Mouse (Mus musculus) embryonic facial prominence, embryonic 10.5 days (tissue): ENCODE measurements around the gene Senp6. TPM values are rescaled to one million over a fixed set of nuclear protein-coding genes. Genes with fewer than 3 reads are reported as not detected.
A peak's percentile ranks its signal among the peaks of the same experiment; 100 is the strongest.
"Not testable (repeated sequence)": the region's sequence is repeated elsewhere in the genome, so short reads cannot be mapped to it uniquely, and the experiment has no call there.

Experiments
- DNase-seq: peaks from one replicate; pipeline ENCODE4 v3.0.0-alpha.2; 2017; ENCODE audit warnings: low spot score
- H3K27ac ChIP-seq: fragments of 300-500 bp; sonication (generic); replicated peaks from 2 replicates; pipeline ENCODE4 v1.5.1; 2016; ENCODE audit warnings: mild to moderate bottlenecking
- H3K27me3 ChIP-seq: fragments of 300-500 bp; sonication (generic); replicated peaks from 2 replicates; pipeline ENCODE4 v1.6.1; 2016; ENCODE audit warnings: low read depth, mild to moderate bottlenecking; ENCODE audit not compliant: poor library complexity, severe bottlenecking
- H3K36me3 ChIP-seq: fragments of 300-500 bp; sonication (generic); replicated peaks from 2 replicates; pipeline ENCODE4 v1.6.1; 2016; ENCODE audit warnings: mild to moderate bottlenecking, moderate library complexity
- H3K4me1 ChIP-seq: fragments of 300-500 bp; sonication (generic); 2 replicates; pipeline ENCODE4 v1.6.1; 2016
- H3K4me3 ChIP-seq: fragments of 300-500 bp; sonication (generic); 2 replicates; pipeline ENCODE4 v1.5.1; 2016; ENCODE audit warnings: mild to moderate bottlenecking, moderate library complexity
- H3K9me3 ChIP-seq: fragments of 300-500 bp; sonication (generic); 2 replicates; pipeline ENCODE4 v1.6.1; 2016; ENCODE audit warnings: mild to moderate bottlenecking
- WGBS: fragments of 180-500 bp; shearing (Covaris S2); methylation state at CpG from one replicate; pipeline ENCODE4 v1.1.7; 2016; 5-methylcytosine and 5-hydroxymethylcytosine counted together
- polyA plus RNA-seq: library from polyadenylated mRNA; unstranded; fragments of >200 nt; fragmentation: Nextera tagmentation; extraction: Ambion mirVana; gene quantifications from 2 replicates; pipeline ENCODE4 v1.2.1, GENCODE M21; 2016

Gene Senp6
- polyA plus RNA-seq, 1 experiment from 2014 or later: 50.9 TPM

DNA sequence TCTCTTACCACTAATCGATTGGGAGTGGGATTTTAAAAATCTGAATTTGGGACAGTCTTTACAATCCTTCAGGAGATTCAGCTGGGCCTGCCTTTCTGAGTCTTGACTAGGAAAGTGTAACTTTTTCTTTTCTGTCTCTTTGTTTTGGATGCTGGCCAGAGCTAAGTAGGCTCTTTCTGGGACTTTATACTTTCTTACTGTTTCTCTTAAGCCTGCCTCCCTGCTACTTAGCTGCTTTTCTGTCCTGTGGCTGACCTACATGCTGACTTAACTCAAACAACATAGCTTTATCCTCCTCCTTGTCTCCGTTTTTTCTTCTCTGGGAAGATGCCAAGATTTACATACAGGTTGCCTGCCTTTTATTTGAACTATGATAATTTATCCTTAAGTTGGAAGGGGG is 19.0 kb downstream of the Senp6 start:
- no peaks in the 10 kb centered on the region for H3K9me3 ChIP-seq
- peaks cover 24% of the 10 kb centered on the region for H3K4me1 ChIP-seq
- no peaks in the 10 kb centered on the region for H3K27me3 ChIP-seq
- peaks cover 21% of the 10 kb centered on the region for H3K36me3 ChIP-seq
- H3K27ac ChIP-seq: no peak overlapping the region
- WGBS: 71% methylated on average over 2 of the region's 2 CpGs
- no peak for DNase-seq
- H3K4me3 ChIP-seq: no peak overlapping the region

DNA sequence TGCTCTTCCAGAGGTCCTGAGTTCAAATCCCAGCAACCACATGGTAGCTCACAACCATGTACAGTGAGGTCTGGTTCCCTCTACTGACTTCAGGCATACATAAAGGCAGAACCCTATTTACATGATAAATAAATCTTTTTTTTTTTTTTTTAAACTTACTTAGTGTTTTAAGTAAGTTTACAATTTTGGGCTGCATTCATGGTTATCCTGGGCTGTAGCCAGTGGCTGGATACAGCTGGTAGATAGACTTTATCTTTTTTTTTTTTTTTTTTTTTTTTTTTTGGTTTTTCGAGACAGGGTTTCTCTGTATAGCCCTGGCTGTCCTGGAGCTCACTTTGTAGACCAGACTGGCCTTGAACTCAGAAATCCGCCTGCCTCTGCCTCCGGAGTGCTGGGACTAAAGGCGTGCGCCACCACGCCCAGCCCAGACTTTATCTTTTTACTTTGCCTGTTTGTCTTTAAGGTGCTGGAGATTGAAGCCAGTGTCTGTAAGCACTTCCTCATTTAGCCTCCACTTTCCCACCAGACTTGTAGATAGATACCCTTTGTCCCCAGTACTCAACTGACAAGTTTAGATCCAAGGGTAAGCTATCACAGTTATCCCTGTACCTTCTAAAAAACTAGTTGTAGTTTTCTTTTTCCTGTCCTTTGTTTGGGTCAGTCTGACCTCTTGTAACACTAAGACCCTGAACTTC is 19.7 kb downstream of the Senp6 start:
- not testable (repeated sequence) for H3K9me3 ChIP-seq, DNase-seq, H3K27ac ChIP-seq, H3K4me3 ChIP-seq, H3K27me3 ChIP-seq
- 86% methylated on average over 6 of the region's 6 CpGs for WGBS
- peaks cover 24% of the 10 kb centered on the region for H3K4me1 ChIP-seq
- peaks cover 22% of the 10 kb centered on the region for H3K36me3 ChIP-seq

DNA sequence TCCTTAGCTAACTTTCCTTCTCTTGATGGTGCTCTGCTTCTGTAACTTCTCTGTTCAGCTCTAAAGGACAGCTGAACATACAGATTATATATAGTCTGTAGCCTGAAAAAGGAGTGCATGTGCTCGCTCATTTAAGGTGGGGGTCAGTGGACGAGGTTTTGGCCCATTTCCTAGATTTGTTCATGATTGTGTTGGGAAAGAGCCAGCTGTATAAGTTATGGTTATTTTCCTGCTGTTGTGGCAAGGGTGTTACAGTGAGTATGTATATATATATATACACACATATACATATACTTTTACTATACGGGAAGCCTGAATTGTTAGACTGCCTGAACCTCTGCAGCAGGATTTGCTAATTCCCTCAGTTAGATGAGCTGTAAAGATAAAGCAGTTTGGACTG is 22.7 kb downstream of the Senp6 start:
- H3K4me1 ChIP-seq: peaks cover 21% of the 10 kb centered on the region
- H3K27me3 ChIP-seq: no peaks in the 10 kb centered on the region
- WGBS: 90% methylated on average over 3 of the region's 3 CpGs
- no peak overlapping the region for H3K27ac ChIP-seq
- peaks cover 26% of the 10 kb centered on the region for H3K36me3 ChIP-seq
- DNase-seq: no peak
- H3K4me3 ChIP-seq: no peak overlapping the region
- H3K9me3 ChIP-seq: no peaks in the 10 kb centered on the region

DNA sequence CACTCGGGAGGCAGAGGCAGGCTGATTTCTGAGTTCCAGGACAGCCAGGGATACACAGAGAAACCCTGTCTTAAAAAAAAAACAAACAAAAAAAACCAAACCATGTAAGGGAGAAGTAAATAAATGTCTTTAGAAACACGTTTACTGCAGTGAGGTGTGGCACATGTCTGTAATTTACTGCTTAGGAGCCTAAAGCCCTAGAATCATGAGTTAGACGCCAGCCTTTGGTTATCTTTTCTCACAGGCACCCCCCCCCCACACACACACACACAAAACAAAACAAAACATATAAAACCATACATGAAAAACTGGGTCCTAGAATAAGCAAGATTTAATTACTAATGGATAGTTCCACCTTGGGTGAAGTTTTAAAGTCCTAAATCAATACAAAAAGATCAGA is 29.6 kb downstream of the Senp6 start:
- H3K4me1 ChIP-seq: no peaks in the 10 kb centered on the region
- no peaks in the 10 kb centered on the region for H3K27me3 ChIP-seq
- no peaks in the 10 kb centered on the region for H3K9me3 ChIP-seq
- 88% methylated on average over 3 of the region's 3 CpGs for WGBS
- H3K27ac ChIP-seq: no peak overlapping the region
- no peak overlapping the region for H3K4me3 ChIP-seq
- DNase-seq: no peak
- peaks cover 62% of the 10 kb centered on the region for H3K36me3 ChIP-seq

DNA sequence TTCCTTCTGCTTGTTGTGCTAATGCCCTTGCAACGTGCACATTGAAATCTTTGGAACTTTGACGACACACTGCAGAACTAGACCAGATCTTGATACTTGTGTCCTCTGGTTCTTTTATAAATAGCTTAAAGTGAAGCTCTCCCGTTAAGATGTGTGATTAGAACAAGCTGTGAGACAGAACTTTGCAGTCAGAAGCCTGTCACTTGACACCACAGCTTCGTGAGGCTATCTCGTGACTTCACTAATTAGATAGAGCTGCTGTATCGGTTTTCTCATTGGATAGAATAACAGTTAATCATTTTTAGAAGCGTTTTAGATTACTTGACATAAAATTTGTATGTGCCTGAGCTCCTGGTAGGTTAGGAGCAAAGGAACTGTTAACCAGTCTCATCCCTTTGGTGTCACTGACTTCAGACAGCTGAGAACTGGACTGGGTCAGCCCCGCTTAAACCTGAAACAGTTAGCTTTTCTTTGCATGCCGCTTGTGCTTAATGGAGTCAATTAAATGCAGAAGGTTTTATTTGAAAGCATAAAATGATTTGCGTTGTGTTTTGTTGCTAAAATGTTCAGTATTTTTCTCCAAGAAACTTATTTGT is 79.4 kb downstream of the Senp6 start:
- Histone ChIP-seq H3K27ac (no peak overlapping the region), H3K4me3 (no peak overlapping the region), H3K36me3 (peaks cover 69% of the 10 kb centered on the region)

DNA sequence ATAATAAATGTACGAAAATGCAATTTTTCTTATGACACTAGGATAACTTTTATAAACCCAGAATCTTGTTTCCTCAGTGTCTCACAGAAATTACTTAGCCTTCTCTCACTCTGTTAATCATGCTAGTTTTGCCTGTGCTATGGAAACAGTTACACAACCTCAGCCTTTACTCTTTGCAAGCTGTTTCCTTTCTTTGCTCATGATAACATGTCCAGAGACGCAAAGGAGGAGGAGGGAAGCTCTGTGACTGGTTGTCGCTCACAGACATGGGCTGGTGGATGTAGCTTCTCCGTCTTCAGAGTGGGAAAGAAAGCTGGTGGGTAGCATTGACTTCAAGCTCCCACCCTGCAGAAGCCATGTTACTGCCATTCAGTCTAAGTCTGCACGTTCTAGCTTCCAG is 82.9 kb downstream of the Senp6 start:
- Histone ChIP-seq H3K4me3 (no peak overlapping the region), H3K4me1 (peaks cover 6% of the 10 kb centered on the region; the same call in 1 of the 2 replicates), H3K9me3 (no peaks in the 10 kb centered on the region), H3K27me3 (no peaks in the 10 kb centered on the region), H3K36me3 (peaks cover 56% of the 10 kb centered on the region), H3K27ac (no peak overlapping the region)
- WGBS: 83% methylated on average over 5 of the region's 5 CpGs
- no peak for DNase-seq

More for the DNA sequence above, 79.4 kb downstream of the Senp6 start:
- 43% methylated on average over 10 of the region's 10 CpGs for WGBS
- Histone ChIP-seq H3K4me1 (peaks cover 6% of the 10 kb centered on the region; the same call in 1 of the 2 replicates), H3K9me3 (no peaks in the 10 kb centered on the region), H3K27me3 (no peaks in the 10 kb centered on the region)
- DNase-seq: peak; percentile 25

DNA sequence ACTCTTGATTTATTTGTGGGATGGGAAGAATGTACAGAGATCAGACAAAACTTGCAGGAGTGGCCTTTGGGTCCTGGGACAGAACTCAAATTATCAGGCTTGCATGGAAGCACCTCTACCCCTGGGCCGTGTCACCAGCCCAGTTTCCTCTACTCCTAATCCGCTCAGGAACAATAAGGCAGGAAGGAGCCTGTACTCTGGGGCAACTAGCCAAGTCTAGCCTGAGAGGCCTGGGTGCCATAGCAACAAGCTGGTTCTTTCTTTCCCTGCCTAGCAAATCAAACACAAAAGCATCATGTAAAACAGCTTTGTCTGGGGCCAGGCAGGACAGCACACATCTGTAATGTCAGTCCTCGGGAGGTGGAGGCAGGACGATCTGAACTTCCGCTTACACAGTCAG is 88.6 kb downstream of the Senp6 start:
- H3K4me3 ChIP-seq: no peak overlapping the region
- peaks cover 23% of the 10 kb centered on the region for H3K36me3 ChIP-seq
- H3K9me3 ChIP-seq: no peaks in the 10 kb centered on the region
- H3K4me1 ChIP-seq: peaks cover 10% of the 10 kb centered on the region; the same call in 1 of the 2 replicates
- H3K27me3 ChIP-seq: no peaks in the 10 kb centered on the region
- no peak overlapping the region for H3K27ac ChIP-seq
- DNase-seq: no peak
- 76% methylated on average over 5 of the region's 5 CpGs for WGBS

DNA sequence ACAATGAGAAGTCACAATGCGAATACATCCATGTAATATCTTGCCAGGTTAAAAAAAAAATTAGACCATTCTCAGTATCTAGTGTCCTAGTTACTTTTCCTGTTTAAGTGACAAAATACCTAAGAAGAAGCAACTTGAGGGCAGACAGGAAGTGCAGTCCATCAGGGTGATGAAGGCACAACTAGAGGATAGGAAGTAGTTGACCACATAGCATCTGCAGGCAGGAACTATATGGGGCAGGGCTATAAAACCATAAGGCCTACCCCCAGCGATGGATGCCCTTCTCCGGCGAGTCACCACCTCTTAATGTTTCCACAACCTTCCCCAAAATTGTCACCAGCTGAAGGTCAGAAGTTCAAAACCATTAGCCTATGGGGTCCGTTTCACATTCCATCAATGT is 90.1 kb downstream of the Senp6 start:
- H3K27ac ChIP-seq: no peak overlapping the region
- H3K4me3 ChIP-seq: no peak overlapping the region
- peaks cover 22% of the 10 kb centered on the region for H3K36me3 ChIP-seq
- WGBS: 55% methylated on average over 5 of the region's 5 CpGs
- H3K9me3 ChIP-seq: no peaks in the 10 kb centered on the region
- no peak for DNase-seq
- H3K27me3 ChIP-seq: no peaks in the 10 kb centered on the region
- peaks cover 10% of the 10 kb centered on the region; the same call in 1 of the 2 replicates for H3K4me1 ChIP-seq

DNA sequence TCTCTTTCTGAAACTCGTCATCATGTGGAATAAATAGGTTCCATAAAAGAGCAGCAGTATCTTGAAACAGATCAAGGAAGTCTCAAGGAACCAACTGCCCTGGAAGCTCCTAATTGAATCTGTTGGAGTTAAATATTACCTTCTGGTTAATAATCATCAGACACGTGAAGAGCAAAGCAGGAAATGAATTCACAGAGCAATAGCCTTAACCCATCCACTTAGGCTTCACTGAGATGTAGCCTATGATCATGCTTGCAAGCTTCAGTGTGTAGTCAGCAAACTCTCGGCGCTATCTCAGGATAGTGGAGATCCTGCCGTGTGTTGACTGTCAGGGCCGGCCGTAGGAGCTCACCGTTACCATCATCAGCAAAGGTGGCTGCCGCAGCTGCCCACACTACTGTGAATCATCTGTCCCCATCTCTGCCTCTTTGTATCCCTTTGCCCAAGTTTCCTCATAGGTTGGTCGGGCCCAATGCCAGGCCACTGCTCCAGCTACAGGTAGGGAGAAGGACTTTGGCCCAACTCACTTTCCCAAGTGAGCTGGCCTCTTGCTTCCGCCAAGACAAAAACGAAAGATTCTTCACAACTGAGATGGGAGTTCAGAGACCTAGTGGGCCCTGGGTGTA is 91.2 kb downstream of the Senp6 start:
- no peak overlapping the region for H3K4me3 ChIP-seq
- H3K27ac ChIP-seq: no peak overlapping the region
- no peaks in the 10 kb centered on the region for H3K9me3 ChIP-seq
- H3K27me3 ChIP-seq: no peaks in the 10 kb centered on the region
- H3K4me1 ChIP-seq: peaks cover 10% of the 10 kb centered on the region; the same call in 1 of the 2 replicates
- peaks cover 10% of the 10 kb centered on the region for H3K36me3 ChIP-seq
- WGBS: 90% methylated on average over 12 of the region's 12 CpGs
- no peak for DNase-seq

DNA sequence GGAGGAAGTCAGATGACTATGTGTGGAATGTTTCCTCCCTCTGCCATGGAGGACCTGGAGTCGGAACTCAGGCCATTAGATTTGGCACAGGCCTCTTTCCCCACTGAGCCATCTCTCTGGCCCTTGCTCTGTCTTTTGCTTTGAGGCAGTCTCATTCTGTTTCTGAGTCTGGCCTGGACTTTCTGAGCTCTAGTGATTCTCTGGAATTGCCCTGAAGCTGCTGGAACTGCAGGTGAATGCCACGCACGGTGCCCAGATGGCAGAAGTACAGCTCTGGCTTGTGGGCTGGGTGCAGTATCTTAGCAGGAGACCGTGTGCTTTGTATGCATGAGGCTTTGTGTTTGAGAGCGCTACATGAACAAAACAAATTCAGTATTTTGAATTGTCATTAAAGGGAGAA is 92.2 kb downstream of the Senp6 start:
- H3K27ac ChIP-seq: no peak overlapping the region
- no peak overlapping the region for H3K4me3 ChIP-seq
- H3K36me3 ChIP-seq: 0 out of 2 replicates have a peak, but pooled peaks cover 3% of the 10 kb centered on the region
- DNase-seq: no peak
- H3K9me3 ChIP-seq: no peaks in the 10 kb centered on the region
- 0 out of 2 replicates have a peak, but pooled peaks cover 4% of the 10 kb centered on the region for H3K27me3 ChIP-seq
- peaks cover 10% of the 10 kb centered on the region; the same call in 1 of the 2 replicates for H3K4me1 ChIP-seq
- WGBS: 85% methylated on average over 5 of the region's 5 CpGs

DNA sequence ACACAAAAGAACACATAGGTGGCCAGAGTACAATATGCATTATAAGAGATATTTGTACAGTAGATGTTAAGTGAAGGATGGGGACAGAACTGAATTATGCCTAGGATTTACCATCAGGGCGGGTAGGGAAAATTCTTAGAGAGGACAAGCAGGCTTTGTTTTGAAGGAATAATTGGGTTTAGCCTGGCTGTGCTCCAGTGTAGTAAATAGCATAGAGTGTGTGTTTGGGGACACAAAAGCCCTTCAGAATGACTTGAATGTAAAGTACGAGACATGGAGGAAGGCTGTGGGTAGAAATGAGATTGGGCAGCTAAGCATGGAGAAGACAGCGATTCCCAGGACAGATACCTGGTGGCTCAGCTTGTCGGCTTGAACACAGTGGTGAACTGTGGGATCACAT is 94.7 kb downstream of the Senp6 start:
- WGBS: 79% methylated on average over 4 of the region's 4 CpGs
- 0 out of 2 replicates have a peak, but pooled peaks cover 13% of the 10 kb centered on the region for H3K27me3 ChIP-seq

DNA sequence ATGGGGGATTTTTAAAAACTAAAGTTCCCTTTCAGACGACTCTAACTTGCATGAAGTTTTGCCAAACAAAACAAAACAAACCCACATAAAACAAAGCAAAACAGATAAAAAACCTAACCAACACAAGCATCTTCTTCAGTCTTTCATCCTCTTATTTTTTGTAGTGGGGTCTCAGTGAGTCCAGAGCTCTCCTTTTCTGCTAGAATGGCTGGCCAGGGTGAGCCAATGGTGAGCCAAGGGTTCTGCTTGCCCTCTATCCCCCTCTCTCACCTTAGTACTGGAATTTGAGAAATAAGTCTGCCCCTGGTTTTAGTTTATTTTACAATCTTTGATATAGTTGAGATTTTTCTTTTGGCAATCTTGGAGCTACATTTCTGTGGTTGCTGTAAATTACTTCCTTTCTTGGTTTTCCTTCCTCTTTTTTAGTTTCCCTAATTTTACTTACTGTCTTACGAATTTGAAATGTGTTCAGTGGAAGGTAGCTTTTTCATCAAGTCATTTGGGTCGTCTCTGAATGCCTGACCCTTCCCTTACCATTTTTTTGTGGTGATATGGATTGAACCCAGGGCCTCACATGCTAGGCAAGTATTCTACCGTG is 96.5 kb downstream of the Senp6 start:
- H3K9me3 ChIP-seq: no peaks in the 10 kb centered on the region
- no peak overlapping the region for H3K27ac ChIP-seq
- WGBS: 86% methylated on average over 4 of the region's 4 CpGs
- no peak overlapping the region for H3K4me3 ChIP-seq
- no peaks in the 10 kb centered on the region for H3K36me3 ChIP-seq
- DNase-seq: no peak
- H3K4me1 ChIP-seq: peaks cover 10% of the 10 kb centered on the region
- peaks cover 15% of the 10 kb centered on the region; the same call in 1 of the 2 replicates for H3K27me3 ChIP-seq

More for the DNA sequence above, 94.7 kb downstream of the Senp6 start:
- Histone ChIP-seq H3K4me3 (no peak overlapping the region), H3K36me3 (no peaks in the 10 kb centered on the region), H3K4me1 (peaks cover 19% of the 10 kb centered on the region), H3K9me3 (no peaks in the 10 kb centered on the region), H3K27ac (no peak overlapping the region)
- DNase-seq: no peak
